Mouse (Mus musculus): Measurements from ENCODE around the gene Lhfpl4.

DNA sequence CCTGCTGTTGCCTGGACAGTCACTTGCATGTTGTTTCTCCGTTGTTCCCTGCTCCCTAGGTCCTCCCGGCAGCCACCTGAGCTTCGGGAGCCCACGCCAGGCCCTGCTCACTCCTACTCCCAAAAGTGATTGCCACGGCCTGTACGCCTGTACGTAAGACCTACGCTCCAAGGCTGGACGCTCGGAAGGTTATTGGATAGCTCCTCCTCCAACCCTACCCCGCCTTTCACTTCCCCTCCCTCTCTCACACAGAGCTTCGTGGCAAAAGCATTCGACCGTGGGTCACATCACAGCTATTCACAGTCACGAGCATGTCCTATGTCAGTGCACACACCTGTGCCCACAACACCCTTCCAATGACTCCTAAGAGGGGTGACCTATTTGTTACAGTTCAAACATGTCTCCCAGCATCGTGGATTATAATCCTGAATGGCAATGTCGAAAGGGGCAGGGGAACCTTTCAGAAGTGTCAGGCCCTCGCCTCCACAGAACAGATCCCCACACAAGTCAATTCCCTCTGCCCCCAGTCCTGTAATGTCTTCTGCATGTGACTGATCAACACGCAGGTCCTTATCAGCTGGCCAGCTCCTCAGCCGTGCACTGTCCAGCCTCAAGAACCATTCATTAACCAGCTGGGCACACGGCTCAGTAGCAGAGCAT, 10.2 kb downstream of the Lhfpl4 start:
- TF ChIP-seq CTCF (IDR thresholded peaks at IDR 0.05; ENCODE audit: low read depth) (no peak), EP300 (IDR thresholded peaks at IDR 0.05; ENCODE audit: low read depth) (no peak)
